Mouse (Mus musculus): Measurements from ENCODE around the gene Rps2. TPM values are rescaled to one million over a fixed set of nuclear protein-coding genes. Genes with fewer than 3 reads are reported as not detected.

Gene Rps2
- 1,298 and 1,393 TPM in 2 replicates for polyA plus RNA-seq (2011; ENCODE audit: insufficient read length, low read depth, missing spikeins)

DNA sequence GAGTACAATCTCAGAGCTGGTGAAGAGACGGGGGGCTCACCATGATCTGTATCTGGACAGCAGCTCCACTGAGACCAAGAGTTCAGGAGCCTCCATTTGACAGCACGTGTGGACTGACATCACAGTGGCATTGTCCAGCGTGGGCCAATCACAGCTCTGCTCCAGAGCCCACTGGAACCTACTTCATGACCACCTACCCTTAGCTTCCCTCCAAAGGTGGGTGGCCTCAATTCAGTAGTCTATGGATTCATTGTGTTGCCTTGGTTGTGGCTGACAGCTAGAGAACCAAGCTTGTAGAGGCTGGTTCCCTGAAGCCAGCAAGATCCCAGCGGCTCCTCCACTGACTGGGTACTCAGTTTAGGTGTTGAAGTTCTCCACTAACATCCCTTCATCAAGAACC is at the start of gene Rps2, which contains the start of gene Rnf151:
Gene Rps2 (plus strand): TSS at position 174 of the 400 bp plus-strand sequence.
Gene Rnf151 (minus strand): TSS at position 121 of the 400 bp plus-strand sequence.
- Histone ChIP-seq H3K4me1 (ENCODE audit: control insufficient read depth, insufficient read depth, low read length) (no peaks in the 10 kb centered on the region), H3K4me3 (ENCODE audit: insufficient read depth, low read length) (peak within 1 kb of the TSS; percentile 62), H3K27ac (ENCODE audit: insufficient read depth, low read length) (no peak within 1 kb of the TSS)
- TF ChIP-seq CTCF (IDR thresholded peaks at IDR 0.05; ENCODE audit: borderline replicate concordance, insufficient read depth, low read length), result no peak
- TF ChIP-seq POLR2A (IDR thresholded peaks at IDR 0.05; ENCODE audit: low read depth, low read length), result peak; percentile 65

DNA sequence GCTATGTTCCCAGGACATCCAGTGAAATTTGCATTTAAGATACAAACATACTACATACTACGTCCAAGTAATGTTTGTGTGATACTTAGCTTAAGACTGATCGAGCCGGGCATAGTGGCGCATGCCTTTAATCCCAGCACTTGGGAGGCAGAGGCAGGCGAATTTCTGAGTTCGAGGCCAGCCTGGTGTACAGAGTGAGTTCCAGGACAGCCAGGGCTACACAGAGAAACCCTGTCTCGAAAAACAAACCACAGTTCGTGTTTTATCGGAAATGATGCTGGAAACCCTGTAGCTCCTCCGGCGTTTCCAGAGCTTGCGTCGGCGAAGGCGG is 48.7 kb upstream of the Rps2 start:
- Histone ChIP-seq H3K4me3 (ENCODE audit: insufficient read depth, low read length) (peak overlapping the region; percentile 77), H3K4me1 (ENCODE audit: control insufficient read depth, insufficient read depth, low read length) (peaks cover 16% of the 10 kb centered on the region; the same call in 1 of the 2 replicates), H3K27ac (ENCODE audit: insufficient read depth, low read length) (peak overlapping the region; percentile 65)

DNA sequence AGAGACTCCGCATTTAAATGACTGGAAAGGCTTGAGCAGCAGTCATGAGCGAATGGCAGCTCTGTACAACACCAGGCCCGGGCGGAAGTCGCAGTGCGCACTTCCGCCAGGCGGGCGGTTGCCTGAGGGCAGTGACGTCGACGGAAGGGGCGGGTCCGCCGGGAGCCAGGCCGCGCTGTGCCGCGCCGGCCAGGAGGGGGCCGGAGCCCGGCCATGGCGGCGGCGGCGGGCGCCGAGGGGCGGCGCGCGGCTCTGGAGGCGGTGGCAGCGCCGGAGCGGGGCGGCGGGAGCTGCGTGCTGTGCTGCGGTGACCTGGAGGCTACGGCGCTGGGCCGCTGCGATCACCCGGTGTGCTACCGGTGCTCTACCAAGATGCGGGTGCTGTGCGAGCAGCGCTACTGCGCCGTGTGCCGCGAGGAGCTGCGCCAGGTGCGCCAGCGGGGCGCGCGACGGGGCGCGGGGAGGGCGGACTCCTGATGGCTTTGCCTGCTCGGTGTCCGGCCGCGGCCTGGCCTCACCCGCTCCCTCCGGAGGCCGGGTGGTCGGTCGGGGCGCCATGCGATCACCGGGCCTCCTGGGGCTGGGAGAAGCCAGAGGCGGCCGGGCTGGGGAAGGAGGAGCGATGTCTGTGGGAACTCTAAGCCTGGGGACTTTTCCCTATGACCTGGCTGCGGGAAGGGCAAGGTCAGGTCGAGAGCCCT is 48.2 kb upstream of the Rps2 start, which contains the start of gene Zfp598:
Gene Zfp598 (plus strand): TSS at position 143 of the 701 bp plus-strand sequence.
- peak within 1 kb of the TSS; percentile 65 for H3K27ac ChIP-seq (ENCODE audit: insufficient read depth, low read length)
- no peak for TF ChIP-seq CTCF (IDR thresholded peaks at IDR 0.05; ENCODE audit: borderline replicate concordance, insufficient read depth, low read length)
- TF ChIP-seq POLR2A (IDR thresholded peaks at IDR 0.05; ENCODE audit: low read depth, low read length), result peak; percentile 86
- H3K4me3 ChIP-seq (ENCODE audit: insufficient read depth, low read length), result peak within 1 kb of the TSS; percentile 89
- peaks cover 16% of the 10 kb centered on the region; the same call in 1 of the 2 replicates for H3K4me1 ChIP-seq (ENCODE audit: control insufficient read depth, insufficient read depth, low read length)

DNA sequence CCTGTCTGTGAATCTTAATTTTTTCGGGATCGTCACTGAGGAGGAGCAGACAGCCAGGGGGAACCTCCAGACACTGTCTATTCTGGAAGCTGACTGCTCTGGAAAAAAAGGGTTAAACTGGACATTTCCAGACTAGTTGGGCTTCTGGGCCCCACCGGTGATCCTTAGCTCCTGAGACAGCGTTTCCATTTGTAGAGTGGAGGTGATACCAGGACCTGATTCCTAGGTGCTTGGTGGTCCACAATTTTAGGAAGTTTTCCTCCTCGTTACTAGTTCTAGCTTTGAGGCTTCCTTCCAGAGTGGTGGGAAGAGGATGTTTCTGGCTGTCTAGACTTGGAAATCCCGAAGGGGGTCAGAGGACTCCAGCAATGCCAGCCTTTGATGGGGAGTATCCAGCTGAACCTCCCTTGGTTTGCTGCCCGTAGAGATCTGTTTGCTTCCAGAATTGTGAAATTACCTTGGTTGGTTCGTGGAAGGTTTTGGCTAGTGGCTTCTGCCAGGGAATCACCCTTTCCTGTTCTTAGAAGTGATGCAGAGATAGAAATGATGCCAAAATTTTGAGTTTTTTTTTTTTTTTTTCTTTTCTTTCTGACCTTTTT is 47.6 kb upstream of the Rps2 start:
- Histone ChIP-seq H3K4me1 (ENCODE audit: control insufficient read depth, insufficient read depth, low read length) (peaks cover 16% of the 10 kb centered on the region; the same call in 1 of the 2 replicates), H3K27ac (ENCODE audit: insufficient read depth, low read length) (0 out of 2 replicates have a peak overlapping the region, but pooled peaks have one; percentile 31), H3K4me3 (ENCODE audit: insufficient read depth, low read length) (peak overlapping the region; percentile 89)
- no peak for TF ChIP-seq CTCF (IDR thresholded peaks at IDR 0.05; ENCODE audit: borderline replicate concordance, insufficient read depth, low read length)
- TF ChIP-seq POLR2A (IDR thresholded peaks at IDR 0.05; ENCODE audit: low read depth, low read length), result no peak

DNA sequence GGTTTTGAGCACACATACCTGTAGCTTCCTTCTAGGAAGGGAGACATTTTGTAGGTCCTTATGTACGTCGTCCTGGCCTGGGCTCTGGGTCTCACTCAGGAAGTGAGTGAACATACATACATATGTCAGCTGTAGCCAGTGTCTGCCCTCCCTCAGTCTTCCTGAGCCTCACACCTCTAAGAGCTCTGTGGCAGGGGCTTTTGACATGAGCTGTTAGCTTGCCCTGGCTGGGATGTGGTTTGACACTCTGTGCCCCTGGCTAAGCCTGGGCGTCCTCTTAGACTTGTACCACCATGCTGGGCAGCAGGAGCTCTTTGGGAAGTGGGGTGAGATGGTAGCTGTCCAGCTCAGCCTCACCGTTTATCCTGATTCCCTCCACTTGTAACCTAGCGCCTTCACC is 46.6 kb upstream of the Rps2 start:
- H3K27ac ChIP-seq (ENCODE audit: insufficient read depth, low read length), result no peak overlapping the region
- 0 out of 2 replicates have a peak overlapping the region, but pooled peaks have one; percentile 89 for H3K4me3 ChIP-seq (ENCODE audit: insufficient read depth, low read length)
- TF ChIP-seq POLR2A (IDR thresholded peaks at IDR 0.05; ENCODE audit: low read depth, low read length), result no peak
- TF ChIP-seq CTCF (IDR thresholded peaks at IDR 0.05; ENCODE audit: borderline replicate concordance, insufficient read depth, low read length), result no peak
- H3K4me1 ChIP-seq (ENCODE audit: control insufficient read depth, insufficient read depth, low read length), result peaks cover 16% of the 10 kb centered on the region; the same call in 1 of the 2 replicates

DNA sequence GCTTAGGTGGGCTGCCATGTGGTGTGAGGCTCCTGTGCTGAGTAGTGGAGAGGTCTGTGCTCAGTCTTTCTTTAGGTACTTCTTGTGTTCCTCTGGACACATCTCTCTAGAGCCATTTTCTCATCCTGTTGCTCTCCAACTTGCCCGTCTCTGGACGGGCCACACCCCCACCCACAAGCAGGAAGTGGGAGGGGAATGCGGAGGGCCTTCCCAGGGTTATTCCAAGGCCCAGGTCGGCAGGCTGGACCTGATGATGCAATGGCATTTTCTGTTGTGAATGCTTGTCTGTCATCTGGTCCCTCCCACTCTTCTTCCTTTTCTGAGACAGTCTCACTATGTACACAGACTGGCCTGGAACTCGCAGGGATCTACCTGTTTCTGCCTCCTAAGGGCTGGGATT is 45.8 kb upstream of the Rps2 start:
- 0 out of 2 replicates have a peak overlapping the region, but pooled peaks have one; percentile 2 for H3K27ac ChIP-seq (ENCODE audit: insufficient read depth, low read length)
- TF ChIP-seq POLR2A (IDR thresholded peaks at IDR 0.05; ENCODE audit: low read depth, low read length) (no peak), CTCF (IDR thresholded peaks at IDR 0.05; ENCODE audit: borderline replicate concordance, insufficient read depth, low read length) (no peak)
- H3K4me3 ChIP-seq (ENCODE audit: insufficient read depth, low read length), result peak overlapping the region; percentile 3
- H3K4me1 ChIP-seq (ENCODE audit: control insufficient read depth, insufficient read depth, low read length), result peaks cover 16% of the 10 kb centered on the region; the same call in 1 of the 2 replicates

DNA sequence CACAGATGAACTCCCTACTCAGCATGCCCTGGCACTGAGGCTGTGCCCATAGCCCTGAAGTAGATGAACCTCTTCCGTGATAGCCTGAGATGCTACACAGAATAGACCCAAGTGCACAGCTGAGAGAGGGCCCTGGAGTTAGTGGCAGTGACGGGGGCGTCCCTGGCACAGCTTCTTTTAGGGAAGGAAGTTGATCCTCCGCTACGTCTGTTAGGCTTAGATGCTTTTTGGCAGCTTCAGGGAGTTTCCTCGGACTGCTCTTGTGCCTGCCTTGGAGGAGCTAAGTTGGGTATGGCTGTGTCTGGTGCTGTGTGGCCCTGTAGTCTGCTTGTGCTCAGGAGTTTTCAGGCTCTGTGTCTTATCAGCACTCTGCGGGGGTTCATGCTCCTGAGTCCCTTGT is 43.6 kb upstream of the Rps2 start:
- Histone ChIP-seq H3K4me1 (ENCODE audit: control insufficient read depth, insufficient read depth, low read length) (peaks cover 12% of the 10 kb centered on the region; the same call in 1 of the 2 replicates), H3K4me3 (ENCODE audit: insufficient read depth, low read length) (no peak overlapping the region), H3K27ac (ENCODE audit: insufficient read depth, low read length) (no peak overlapping the region)
- TF ChIP-seq CTCF (IDR thresholded peaks at IDR 0.05; ENCODE audit: borderline replicate concordance, insufficient read depth, low read length) (no peak), POLR2A (IDR thresholded peaks at IDR 0.05; ENCODE audit: low read depth, low read length) (no peak)

DNA sequence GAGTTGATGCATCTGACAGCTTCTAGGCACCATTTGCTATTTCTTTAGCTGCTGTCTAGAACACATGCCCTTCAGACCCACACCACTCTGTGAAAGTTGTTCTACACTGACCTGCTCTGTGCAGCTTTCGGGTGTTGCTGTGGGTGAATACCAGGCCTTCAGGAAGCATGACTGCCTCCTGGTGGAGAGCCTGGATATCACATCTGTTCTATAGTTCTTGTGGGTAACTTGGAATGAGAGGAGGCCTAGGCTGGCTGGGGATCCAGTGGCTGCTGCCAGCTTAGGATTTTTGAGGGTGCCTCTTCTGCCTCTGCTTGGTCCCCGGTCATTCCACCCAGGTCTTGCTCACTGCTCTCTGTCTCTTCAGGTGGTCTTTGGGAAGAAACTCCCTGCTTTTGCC is 41.7 kb upstream of the Rps2 start:
- no peak overlapping the region for H3K4me3 ChIP-seq (ENCODE audit: insufficient read depth, low read length)
- TF ChIP-seq POLR2A (IDR thresholded peaks at IDR 0.05; ENCODE audit: low read depth, low read length) (no peak), CTCF (IDR thresholded peaks at IDR 0.05; ENCODE audit: borderline replicate concordance, insufficient read depth, low read length) (peak; percentile 44; the same call in 1 of the 2 replicates)
- H3K4me1 ChIP-seq (ENCODE audit: control insufficient read depth, insufficient read depth, low read length), result peaks cover 10% of the 10 kb centered on the region; the same call in 1 of the 2 replicates
- H3K27ac ChIP-seq (ENCODE audit: insufficient read depth, low read length), result no peak overlapping the region

DNA sequence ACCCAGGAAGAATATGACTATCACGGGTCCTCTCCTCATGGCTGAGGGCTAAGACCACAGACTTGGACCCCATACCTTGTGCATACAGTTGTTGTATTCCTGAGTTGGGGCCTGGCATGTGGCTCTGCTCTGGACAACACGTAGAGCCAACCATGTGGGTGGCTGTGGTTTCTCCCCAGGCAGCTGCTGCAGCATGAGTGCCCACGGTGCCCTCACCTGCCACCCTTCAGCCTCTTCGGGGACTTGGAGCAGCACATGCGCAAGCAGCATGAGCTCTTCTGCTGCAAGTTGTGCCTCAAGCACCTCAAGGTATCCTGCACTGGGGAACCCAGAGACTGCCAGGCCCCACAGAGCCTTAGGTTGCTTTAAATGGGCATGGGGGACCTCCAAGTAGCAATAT is 41.0 kb upstream of the Rps2 start:
- no peak for TF ChIP-seq POLR2A (IDR thresholded peaks at IDR 0.05; ENCODE audit: low read depth, low read length)
- no peak for TF ChIP-seq CTCF (IDR thresholded peaks at IDR 0.05; ENCODE audit: borderline replicate concordance, insufficient read depth, low read length)
- Histone ChIP-seq H3K27ac (ENCODE audit: insufficient read depth, low read length) (no peak overlapping the region), H3K4me3 (ENCODE audit: insufficient read depth, low read length) (no peak overlapping the region), H3K4me1 (ENCODE audit: control insufficient read depth, insufficient read depth, low read length) (peaks cover 4% of the 10 kb centered on the region; the same call in 1 of the 2 replicates)

All from embryonic fibroblast, embryonic 13.5 days (primary cell).